Mouse (Mus musculus) midbrain, embryonic 10.5 days (tissue): ENCODE measurements around the gene Fam221a. TPM values are rescaled to one million over a fixed set of nuclear protein-coding genes. Genes with fewer than 3 reads are reported as not detected.

ENCODE experiments used
- DNase-seq: peaks from one replicate; pipeline ENCODE4 v3.0.0-alpha.2; 2017; ENCODE audit warnings: low spot score
- H3K27ac ChIP-seq: fragments of 300-500 bp; sonication (generic); replicated peaks from 2 replicates; pipeline ENCODE4 v1.5.1; 2016; ENCODE audit warnings: mild to moderate bottlenecking
- H3K27me3 ChIP-seq: fragments of 300-500 bp; sonication (generic); 2 replicates; pipeline ENCODE4 v1.6.1; 2016; ENCODE audit warnings: low read depth, mild to moderate bottlenecking; ENCODE audit not compliant: poor library complexity, severe bottlenecking
- H3K36me3 ChIP-seq: fragments of 300-500 bp; sonication (generic); 2 replicates; pipeline ENCODE4 v1.6.1; 2016; ENCODE audit warnings: mild to moderate bottlenecking, moderate library complexity
- H3K4me1 ChIP-seq: fragments of 300-500 bp; sonication (generic); 2 replicates; pipeline ENCODE4 v1.6.1; 2016
- H3K4me3 ChIP-seq: fragments of 300-500 bp; sonication (generic); 2 replicates; pipeline ENCODE4 v1.5.1; 2016; ENCODE audit warnings: mild to moderate bottlenecking, moderate library complexity
- H3K9me3 ChIP-seq: fragments of 300-500 bp; sonication (generic); replicated peaks from 2 replicates; pipeline ENCODE4 v1.6.1; 2016; ENCODE audit warnings: mild to moderate bottlenecking
- WGBS: fragments of 180-500 bp; shearing (Covaris S2); methylation state at CpG from one replicate; pipeline ENCODE4 v1.1.7; 2016; 5-methylcytosine and 5-hydroxymethylcytosine counted together
- polyA plus RNA-seq: library from polyadenylated mRNA; unstranded; fragments of >200 nt; fragmentation: Nextera tagmentation; extraction: Ambion mirVana; gene quantifications from 2 replicates; pipeline ENCODE4 v1.2.1, GENCODE M21; 2016

The Fam221a gene
- polyA plus RNA-seq, result 5.8 and 6.1 TPM in 2 replicates

- peak; percentile 95 for DNase-seq
- H3K36me3 ChIP-seq, result no peaks in the 10 kb centered on the region
- peaks cover 22% of the 10 kb centered on the region for H3K4me1 ChIP-seq
- WGBS, result 5% methylated on average over 46 of the region's 49 CpGs
- H3K9me3 ChIP-seq, result no peaks in the 10 kb centered on the region
- H3K4me3 ChIP-seq, result peak within 1 kb of the TSS; percentile 69
- H3K27me3 ChIP-seq, result peaks cover 10% of the 10 kb centered on the region; the same call in 1 of the 2 replicates
- peak within 1 kb of the TSS; percentile 86 for H3K27ac ChIP-seq
Measured at GRCm38 (mm10) chr6:49367159-49368054, at the start of gene Fam221a. Gene Fam221a, plus strand, starts transcription at chr6:49367739.

- H3K4me3 ChIP-seq, result peak within 1 kb of the TSS; percentile 60
- H3K27ac ChIP-seq, result peak within 1 kb of the TSS; percentile 88
- no peaks in the 10 kb centered on the region for H3K36me3 ChIP-seq
- peaks cover 13% of the 10 kb centered on the region for H3K4me1 ChIP-seq
- no peaks in the 10 kb centered on the region for H3K9me3 ChIP-seq
- DNase-seq, result peak; percentile 99
- WGBS, result under 1% methylated on average over 47 of the region's 47 CpGs
- H3K27me3 ChIP-seq, result no peaks in the 10 kb centered on the region
Measured at GRCm38 (mm10) chr6:49318966-49319594, 48.5 kb upstream of the Fam221a start, which contains the start of gene Ccdc126. Gene Ccdc126, plus strand, starts transcription at chr6:49319274.

- no peaks in the 10 kb centered on the region for H3K9me3 ChIP-seq
- peaks cover 19% of the 10 kb centered on the region for H3K4me1 ChIP-seq
- no peaks in the 10 kb centered on the region for H3K27me3 ChIP-seq
- H3K36me3 ChIP-seq, result no peaks in the 10 kb centered on the region
- peak overlapping the region; percentile 88 for H3K27ac ChIP-seq
- 13% methylated on average over 13 of the region's 13 CpGs for WGBS
- no peak for DNase-seq
- peak overlapping the region; percentile 60 for H3K4me3 ChIP-seq
Measured at GRCm38 (mm10) chr6:49319595-49320315, 47.8 kb upstream of the Fam221a start.

GRCm38 (mm10) chr6:49321341-49321740, 46.2 kb upstream of the Fam221a start:
- Histone ChIP-seq H3K27ac (no peak overlapping the region), H3K9me3 (no peaks in the 10 kb centered on the region), H3K4me3 (no peak overlapping the region), H3K4me1 (peaks cover 19% of the 10 kb centered on the region), H3K27me3 (no peaks in the 10 kb centered on the region), H3K36me3 (no peaks in the 10 kb centered on the region)
- no peak for DNase-seq
- 88% methylated on average over 3 of the region's 3 CpGs for WGBS

- H3K36me3 ChIP-seq, result no peaks in the 10 kb centered on the region
- H3K27ac ChIP-seq, result no peak overlapping the region
- H3K27me3 ChIP-seq, result no peaks in the 10 kb centered on the region
- H3K4me1 ChIP-seq, result peaks cover 19% of the 10 kb centered on the region
- no peak overlapping the region for H3K4me3 ChIP-seq
- no peak for DNase-seq
- no peaks in the 10 kb centered on the region for H3K9me3 ChIP-seq
Measured at GRCm38 (mm10) chr6:49322056-49322455, 45.5 kb upstream of the Fam221a start.

- Histone ChIP-seq H3K36me3 (no peaks in the 10 kb centered on the region), H3K27me3 (no peaks in the 10 kb centered on the region), H3K4me1 (peaks cover 19% of the 10 kb centered on the region), H3K9me3 (no peaks in the 10 kb centered on the region), H3K27ac (no peak overlapping the region), H3K4me3 (no peak overlapping the region)
- WGBS, result 60% methylated on average over 2 of the region's 2 CpGs
- DNase-seq, result no peak
Measured at GRCm38 (mm10) chr6:49322986-49323385, 44.6 kb upstream of the Fam221a start.

GRCm38 (mm10) chr6:49324528-49324927, 43.0 kb upstream of the Fam221a start:
- H3K27me3 ChIP-seq, result no peaks in the 10 kb centered on the region
- DNase-seq, result peak; percentile 23
- H3K9me3 ChIP-seq, result no peaks in the 10 kb centered on the region
- WGBS, result 70% methylated on average over 2 of the region's 2 CpGs
- H3K4me1 ChIP-seq, result peaks cover 17% of the 10 kb centered on the region
- H3K27ac ChIP-seq, result peak overlapping the region; percentile 67; the same call in 1 of the 2 replicates
- H3K36me3 ChIP-seq, result no peaks in the 10 kb centered on the region
- no peak overlapping the region for H3K4me3 ChIP-seq

- peaks cover 9% of the 10 kb centered on the region for H3K4me1 ChIP-seq
- no peaks in the 10 kb centered on the region for H3K9me3 ChIP-seq
- 80% methylated on average over 1 of the region's 1 CpGs for WGBS
- no peaks in the 10 kb centered on the region for H3K36me3 ChIP-seq
- no peak overlapping the region for H3K27ac ChIP-seq
- no peak for DNase-seq
- no peaks in the 10 kb centered on the region for H3K27me3 ChIP-seq
- H3K4me3 ChIP-seq, result no peak overlapping the region
Measured at GRCm38 (mm10) chr6:49325294-49325693, 42.2 kb upstream of the Fam221a start.

GRCm38 (mm10) chr6:49326846-49327245, 40.7 kb upstream of the Fam221a start:
- H3K36me3 ChIP-seq, result no peaks in the 10 kb centered on the region
- DNase-seq, result no peak
- H3K27ac ChIP-seq, result no peak overlapping the region
- H3K4me1 ChIP-seq, result peaks cover 13% of the 10 kb centered on the region
- H3K4me3 ChIP-seq, result no peak overlapping the region
- H3K9me3 ChIP-seq, result no peaks in the 10 kb centered on the region
- 86% methylated on average over 3 of the region's 3 CpGs for WGBS
- H3K27me3 ChIP-seq, result no peaks in the 10 kb centered on the region

GRCm38 (mm10) chr6:49331369-49332059, 36.0 kb upstream of the Fam221a start:
- Histone ChIP-seq H3K27ac (no peak overlapping the region), H3K36me3 (no peaks in the 10 kb centered on the region), H3K9me3 (no peaks in the 10 kb centered on the region), H3K4me3 (no peak overlapping the region), H3K27me3 (no peaks in the 10 kb centered on the region), H3K4me1 (peaks cover 8% of the 10 kb centered on the region; the same call in 1 of the 2 replicates)
- 80% methylated on average over 5 of the region's 5 CpGs for WGBS
- DNase-seq, result no peak

- H3K27me3 ChIP-seq, result no peaks in the 10 kb centered on the region
- H3K4me1 ChIP-seq, result peaks cover 8% of the 10 kb centered on the region; the same call in 1 of the 2 replicates
- no peak overlapping the region for H3K27ac ChIP-seq
- no peaks in the 10 kb centered on the region for H3K9me3 ChIP-seq
- WGBS, result 74% methylated on average over 13 of the region's 13 CpGs
- H3K4me3 ChIP-seq, result no peak overlapping the region
- no peak for DNase-seq
- H3K36me3 ChIP-seq, result no peaks in the 10 kb centered on the region
Measured at GRCm38 (mm10) chr6:49332060-49332370, 35.5 kb upstream of the Fam221a start.

GRCm38 (mm10) chr6:49338566-49338965, 29.0 kb upstream of the Fam221a start:
- DNase-seq, result peak; percentile 22
- WGBS, result 8% methylated on average over 9 of the region's 9 CpGs
- Histone ChIP-seq H3K36me3 (no peaks in the 10 kb centered on the region), H3K27ac (peak overlapping the region; percentile 49; the same call in 1 of the 2 replicates), H3K9me3 (no peaks in the 10 kb centered on the region), H3K27me3 (no peaks in the 10 kb centered on the region), H3K4me1 (peaks cover 15% of the 10 kb centered on the region), H3K4me3 (peak overlapping the region; percentile 20; the same call in 1 of the 2 replicates)
